Mouse (Mus musculus) adrenal gland, postnatal 25 days (tissue): ENCODE results near the gene Wdr74. TPM values are rescaled to one million over a fixed set of nuclear protein-coding genes. Genes with fewer than 3 reads are reported as not detected.

Experiments used
- DNase-seq: peaks from one replicate; pipeline ENCODE4 v3.0.0; 2021; ENCODE audit warnings: mixed read lengths
- long read RNA-seq: library from polyadenylated mRNA; stranded (forward); transcript quantifications from one replicate; pipeline ENCODE4 v2.0.0, GENCODE M21; 2021
- total RNA-seq: library from RNA; stranded (reverse); gene quantifications from 2 replicates; pipeline ENCODE4 v1.2.3, GENCODE M21; 2021

The Wdr74 gene
- 52.0 and 57.7 TPM in 2 replicates for total RNA-seq
- long read RNA-seq, transcript Wdr74-201 (11 exons, 1,204 nt) = major isoform, 21 of 29 reads
- long read RNA-seq, partial matches to known transcripts = 2 of 29 reads
- long read RNA-seq, other reads (novel, unspliced or antisense) = 5 of 29 reads

GRCm38 (mm10) chr19:8735389-8736159 is at the start of gene Wdr74:
Wdr74 (plus strand) TSS chr19:8735827.
- DNase-seq = peak; percentile 90

DNA sequence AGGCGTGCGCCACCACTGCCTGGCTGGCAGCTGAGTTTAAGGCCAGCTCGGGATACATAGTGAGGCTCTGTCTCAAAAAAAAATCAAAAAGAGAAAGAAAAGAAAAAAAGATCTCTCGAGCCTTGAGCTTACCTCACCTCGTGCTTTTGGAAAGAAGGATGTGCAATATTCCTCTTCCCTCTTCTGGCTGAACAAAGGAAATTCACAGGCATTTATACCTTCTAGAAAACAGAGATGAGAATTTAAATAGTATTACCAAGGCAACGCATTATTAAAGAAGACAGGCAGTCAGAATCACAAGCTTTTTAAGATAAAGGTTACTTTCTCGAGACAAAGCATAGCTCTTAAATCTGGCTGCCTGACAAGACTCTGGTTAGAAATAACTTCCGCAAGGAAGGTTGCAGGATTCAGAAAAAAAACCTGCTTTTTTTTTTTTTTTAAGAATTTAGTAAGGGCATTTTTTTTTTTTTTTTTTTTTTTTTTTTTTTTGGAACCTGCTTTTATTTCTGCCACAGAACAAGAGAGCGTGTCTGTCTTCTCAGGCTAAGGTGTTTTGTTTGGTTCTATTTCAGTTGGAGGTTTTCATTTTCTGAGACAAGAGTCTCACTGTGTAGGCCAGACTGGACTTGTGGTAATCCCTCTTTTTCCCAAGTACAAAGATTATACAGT is 43.6 kb upstream of the Wdr74 start:
- DNase-seq = no peak

DNA sequence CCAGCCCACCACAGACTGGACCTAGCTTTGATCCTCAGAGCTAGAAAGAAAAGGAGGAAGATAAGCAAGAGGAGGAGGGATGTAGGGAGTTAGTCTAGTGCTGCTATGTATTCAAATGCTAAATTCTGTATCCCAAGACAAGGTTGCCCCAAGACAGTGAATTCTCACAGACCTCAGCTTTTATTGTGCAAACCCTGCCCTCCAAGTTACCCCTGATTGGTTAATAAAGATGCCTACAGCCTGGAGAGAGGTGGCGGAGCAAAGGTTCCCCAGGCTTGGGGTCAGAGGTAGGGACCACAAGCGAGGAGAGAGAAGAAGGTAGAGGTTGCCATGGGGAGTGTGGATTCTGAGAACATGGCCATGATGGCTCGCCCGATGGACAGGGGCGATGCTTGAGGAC is 42.9 kb upstream of the Wdr74 start:
- DNase-seq = no peak

- DNase-seq = peak; percentile 38
Measured at GRCm38 (mm10) chr19:8695330-8695729, 40.3 kb upstream of the Wdr74 start.

DNA sequence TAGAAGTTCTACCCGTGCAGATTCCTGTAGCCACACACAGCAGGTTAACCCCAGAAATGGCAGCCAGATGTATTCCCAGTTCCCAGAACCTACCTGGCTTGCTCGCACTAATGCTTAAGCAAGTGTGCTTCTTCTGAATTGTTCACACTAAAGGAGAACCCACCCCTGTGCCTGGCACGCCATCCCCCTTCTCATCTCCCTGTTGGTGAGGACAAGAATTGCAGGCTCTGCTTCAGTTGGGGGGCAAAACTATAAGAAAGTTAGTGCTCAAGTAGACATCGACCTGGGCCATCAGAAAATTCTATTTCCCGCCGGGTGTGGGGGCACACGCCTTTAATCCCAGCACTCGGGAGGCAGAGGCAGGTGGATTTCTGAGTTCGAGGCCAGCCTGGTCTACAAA is 36.0 kb upstream of the Wdr74 start:
- DNase-seq = no peak

DNA sequence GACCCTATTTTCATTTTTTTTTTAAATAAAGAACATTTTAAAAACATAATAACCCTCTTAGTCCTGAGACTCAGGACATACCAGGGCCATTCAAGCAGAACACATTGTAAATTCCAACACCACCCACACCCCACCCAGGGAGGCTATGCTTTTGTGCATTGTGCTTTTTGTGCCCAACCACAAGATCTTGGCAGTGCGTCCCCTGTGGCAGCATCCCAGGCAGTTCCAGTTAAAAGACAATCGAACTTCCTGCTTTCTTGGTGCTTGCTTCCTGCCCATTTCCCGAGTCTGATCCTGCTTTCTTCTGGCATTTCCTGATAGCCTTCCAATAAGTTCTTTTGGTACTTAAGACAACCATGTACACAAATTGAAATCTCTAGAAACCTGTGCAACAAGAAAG is 33.2 kb upstream of the Wdr74 start:
- no peak for DNase-seq

DNA sequence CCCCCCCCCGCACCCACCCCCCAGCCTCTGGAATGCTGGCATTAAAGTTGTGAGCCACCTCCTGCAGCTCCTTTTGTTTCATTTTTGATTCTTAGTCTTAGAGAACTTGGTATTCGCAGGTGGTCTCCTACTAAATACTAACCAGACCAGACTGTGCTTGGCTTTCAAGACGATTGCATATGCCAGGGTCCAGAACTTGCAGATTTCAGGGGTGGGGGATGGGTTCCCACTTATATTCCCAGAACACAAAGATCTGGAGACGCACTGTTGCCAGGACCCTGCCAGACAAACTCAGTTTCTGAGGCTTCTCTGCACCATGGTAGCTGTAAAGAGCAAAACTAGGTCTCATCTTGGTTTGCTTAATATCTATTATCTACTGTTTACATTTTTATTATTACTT is 32.1 kb upstream of the Wdr74 start:
- DNase-seq = no peak

GRCm38 (mm10) chr19:8705026-8705708 is 30.5 kb upstream of the Wdr74 start:
- DNase-seq = no peak

DNA sequence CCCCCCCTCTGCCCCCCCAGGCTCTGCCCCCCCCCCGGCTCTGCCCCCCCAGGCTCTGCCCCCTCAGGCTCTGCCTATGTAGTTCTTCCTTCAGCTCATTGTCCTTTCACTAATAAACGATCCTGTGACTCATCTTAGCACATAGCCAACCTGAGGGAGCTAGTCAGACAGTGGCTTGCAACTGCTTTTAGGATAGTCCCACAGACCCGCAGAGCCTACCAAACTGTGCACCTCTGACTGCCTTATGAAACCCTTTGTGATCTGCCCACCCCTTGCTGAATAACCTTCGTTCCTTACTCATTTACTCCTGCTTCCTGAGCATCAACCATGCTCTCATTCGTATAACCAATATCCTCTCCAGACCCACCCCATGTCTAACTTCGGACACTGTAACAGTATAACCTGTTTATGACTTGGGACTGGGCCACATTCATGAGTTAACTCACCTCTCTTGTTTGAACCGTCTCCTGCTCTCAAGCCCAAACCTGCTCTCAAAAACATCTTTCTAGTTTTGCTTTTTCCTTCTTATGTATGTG is 29.4 kb upstream of the Wdr74 start:
- no peak for DNase-seq

DNA sequence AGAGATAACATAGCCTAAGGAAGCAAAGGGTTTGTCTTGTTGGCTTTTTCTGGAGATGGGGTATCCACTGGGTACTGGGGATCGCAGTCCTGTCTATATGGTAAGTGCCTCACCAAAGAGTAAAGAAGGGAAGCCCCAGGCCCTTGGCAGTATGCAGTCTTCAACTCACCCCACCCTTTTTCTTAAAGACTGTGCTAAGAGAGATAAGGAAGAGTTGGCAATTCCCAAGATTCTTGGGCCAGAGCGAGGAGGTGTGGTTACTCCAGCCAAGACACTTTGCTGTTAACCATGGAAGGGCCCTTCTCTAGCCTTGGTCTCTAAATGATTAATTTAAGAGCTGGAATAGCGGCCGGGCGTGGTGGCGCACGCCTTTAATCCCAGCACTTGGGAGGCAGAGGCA is 28.7 kb upstream of the Wdr74 start:
- DNase-seq = no peak

DNA sequence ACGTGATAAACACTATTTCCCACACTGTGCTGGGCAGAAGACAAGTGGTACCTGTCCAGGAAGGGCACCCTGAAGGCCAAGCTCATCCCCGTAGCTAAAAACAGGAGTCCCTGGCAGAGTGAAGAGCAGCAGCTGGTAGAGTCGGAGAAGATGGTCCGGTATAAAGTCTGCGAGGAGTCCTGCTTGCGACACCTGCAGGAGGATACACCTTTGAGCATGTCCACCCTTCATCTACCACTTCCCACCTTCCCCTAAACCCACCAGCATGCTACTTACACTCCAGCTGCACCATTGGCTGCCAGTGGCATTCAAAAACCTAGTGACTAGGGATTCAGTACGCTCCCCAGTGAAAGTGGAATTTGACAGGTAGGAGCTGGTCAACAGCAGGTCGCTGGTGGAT is 26.7 kb upstream of the Wdr74 start:
- DNase-seq = no peak

- DNase-seq = no peak
Measured at GRCm38 (mm10) chr19:8710057-8710456, 25.6 kb upstream of the Wdr74 start.

DNA sequence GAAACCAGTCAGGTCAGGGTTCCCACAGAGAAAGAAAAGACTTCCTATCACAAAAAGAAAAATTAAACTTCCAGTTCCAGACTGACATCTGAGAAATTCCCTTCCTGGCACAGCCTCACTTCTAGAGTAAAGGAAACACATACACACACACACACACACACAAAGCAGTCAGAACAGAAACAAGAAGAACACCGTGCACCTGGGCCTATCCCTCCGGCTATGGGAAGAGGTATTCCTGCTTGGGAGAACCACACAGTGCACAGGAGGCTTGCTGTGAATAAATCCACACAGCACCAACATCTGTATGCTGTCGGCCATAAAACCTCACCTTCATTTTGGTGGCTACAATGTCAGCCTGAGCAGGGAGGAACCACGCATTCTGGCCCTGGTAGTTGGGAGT is 24.1 kb upstream of the Wdr74 start:
- DNase-seq = no peak

GRCm38 (mm10) chr19:8711949-8712869 is 23.4 kb upstream of the Wdr74 start:
- no peak for DNase-seq

- DNase-seq = peak; percentile 69
Measured at GRCm38 (mm10) chr19:8712870-8713305, 22.7 kb upstream of the Wdr74 start.

- peak; percentile 94 for DNase-seq
Measured at GRCm38 (mm10) chr19:8713306-8713996, 22.2 kb upstream of the Wdr74 start.

- DNase-seq = no peak
Measured at GRCm38 (mm10) chr19:8713997-8714652, 21.5 kb upstream of the Wdr74 start.

GRCm38 (mm10) chr19:8714653-8715481 is 20.8 kb upstream of the Wdr74 start:
- no peak for DNase-seq
